Mouse (Mus musculus): ENCODE results near the gene Cacng3.

Cacng3 gene

DNA sequence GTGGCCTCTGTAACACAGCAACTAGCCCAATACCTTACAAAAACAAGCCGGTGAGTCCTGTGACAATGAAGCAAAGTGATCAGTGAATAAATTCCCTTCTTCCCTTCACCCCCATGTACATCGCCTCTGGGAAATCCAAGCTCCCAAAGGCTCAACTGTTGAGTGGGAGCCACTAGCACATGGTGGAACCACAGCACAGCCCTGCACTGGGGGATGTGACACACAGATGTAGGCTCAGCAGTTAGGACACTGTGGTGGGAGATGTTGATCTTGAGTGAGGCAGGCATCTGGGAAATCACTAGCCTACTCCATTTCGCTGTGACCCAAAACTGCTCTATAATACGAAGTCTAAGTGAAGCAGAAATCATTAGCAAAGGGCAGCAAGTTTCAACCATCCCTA, 48.2 kb downstream of the Cacng3 start:
- no peak for DNase-seq (ENCODE audit: low read depth)

DNA sequence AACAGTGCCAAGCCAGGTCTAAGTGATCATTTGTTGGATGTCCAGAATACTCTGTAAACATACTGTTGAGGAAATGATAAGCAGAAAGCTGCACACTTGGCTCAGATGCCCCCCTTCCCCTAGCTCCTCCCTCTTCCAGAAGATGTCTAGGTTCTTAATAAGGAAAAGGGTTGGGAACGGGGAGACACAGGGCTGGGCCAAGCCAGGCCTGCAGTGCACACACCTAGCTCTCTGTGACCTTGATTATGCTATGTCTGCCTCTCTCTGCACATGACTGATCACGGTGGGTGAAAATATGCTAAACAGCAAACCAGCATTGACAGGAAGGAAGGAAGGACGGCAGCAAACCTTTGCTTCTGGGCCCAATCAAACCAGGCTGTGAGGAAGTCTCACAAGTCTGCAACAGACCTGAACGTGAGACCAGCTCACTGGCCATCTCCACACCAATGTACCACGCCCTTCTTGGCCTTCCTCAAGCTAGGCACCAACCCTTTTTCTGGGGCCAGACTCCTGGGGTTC, 53.1 kb downstream of the Cacng3 start:
- DNase-seq (ENCODE audit: low read depth): no peak

DNA sequence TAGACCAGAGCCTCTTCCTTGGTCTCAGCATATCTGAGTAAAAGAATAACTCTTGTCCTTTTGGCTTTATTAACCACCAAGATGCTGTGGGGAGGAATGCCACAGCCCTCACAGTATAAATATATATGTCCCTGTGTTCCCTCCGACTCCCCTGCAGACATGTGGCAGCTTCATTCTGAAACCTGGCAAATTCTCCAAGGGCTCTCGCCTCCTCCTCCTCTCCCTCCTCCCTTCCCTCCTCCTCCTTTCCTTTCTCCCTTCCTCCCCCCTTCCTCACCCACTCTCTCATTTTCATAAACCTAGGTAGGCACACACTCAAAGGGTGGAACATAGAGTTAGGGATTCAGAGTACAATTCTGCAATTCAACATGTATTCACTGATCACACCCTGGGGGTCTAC, 56.1 kb downstream of the Cacng3 start:
- DNase-seq (ENCODE audit: low read depth): no peak

DNA sequence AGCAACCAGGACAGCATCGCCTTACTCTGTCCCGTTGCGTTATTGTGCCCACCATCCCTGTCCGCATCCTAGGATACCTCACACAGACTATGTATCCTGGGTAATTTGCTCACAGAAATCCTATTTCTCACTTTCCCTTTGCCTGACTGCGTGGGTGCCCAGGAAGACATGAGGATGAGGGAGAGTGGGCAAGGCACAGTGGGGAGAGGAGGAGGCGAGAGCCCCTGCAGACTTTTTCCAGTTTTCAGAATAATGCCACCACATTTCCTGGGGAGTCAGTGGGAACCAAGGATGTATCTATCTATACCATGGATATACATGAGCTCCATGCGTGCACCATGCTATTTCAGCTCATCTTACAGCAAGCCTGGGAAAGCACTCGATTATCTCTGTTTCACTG, 57.9 kb downstream of the Cacng3 start:
- DNase-seq (ENCODE audit: low read depth): no peak

DNA sequence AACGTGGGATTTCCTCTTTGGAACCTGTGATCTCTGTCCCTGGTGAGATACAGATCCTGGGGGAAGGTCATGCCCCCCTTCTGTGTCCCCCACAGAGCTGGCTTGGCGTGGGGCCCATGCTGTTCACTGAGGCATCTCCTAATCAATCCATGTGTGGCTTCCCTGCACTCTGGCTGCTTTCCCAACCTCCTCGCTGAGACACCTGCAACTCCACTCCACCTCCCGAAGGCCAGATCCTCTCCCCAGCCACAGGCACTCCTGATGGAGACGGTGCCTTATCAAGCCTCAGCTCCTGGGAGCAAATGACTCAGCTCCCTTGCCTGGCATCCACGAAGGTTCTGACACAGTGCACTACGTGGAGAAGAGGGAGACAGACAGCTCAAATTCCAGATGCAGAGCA, 58.6 kb downstream of the Cacng3 start:
- DNase-seq (ENCODE audit: low read depth): no peak

DNA sequence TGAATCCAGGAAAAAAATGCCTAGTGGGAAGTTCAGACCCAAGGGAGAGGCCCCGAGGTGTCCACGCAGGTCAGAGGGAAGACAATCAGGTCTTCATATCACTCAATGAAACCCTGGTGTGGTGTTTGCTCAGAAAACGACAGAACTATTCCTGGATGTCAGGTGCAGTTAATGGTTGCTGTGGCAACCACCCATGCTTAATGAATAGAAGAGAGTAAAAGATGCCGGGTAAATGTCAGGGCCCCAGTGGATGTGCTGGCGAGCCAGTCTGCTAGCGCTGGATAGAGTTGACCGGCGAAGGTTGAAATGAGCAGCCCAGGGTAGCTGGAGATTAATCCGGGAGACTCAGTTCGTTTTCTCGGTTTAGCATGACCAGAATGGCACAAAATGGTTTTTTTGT, 65.0 kb downstream of the Cacng3 start:
- DNase-seq (ENCODE audit: low read depth): no peak

DNA sequence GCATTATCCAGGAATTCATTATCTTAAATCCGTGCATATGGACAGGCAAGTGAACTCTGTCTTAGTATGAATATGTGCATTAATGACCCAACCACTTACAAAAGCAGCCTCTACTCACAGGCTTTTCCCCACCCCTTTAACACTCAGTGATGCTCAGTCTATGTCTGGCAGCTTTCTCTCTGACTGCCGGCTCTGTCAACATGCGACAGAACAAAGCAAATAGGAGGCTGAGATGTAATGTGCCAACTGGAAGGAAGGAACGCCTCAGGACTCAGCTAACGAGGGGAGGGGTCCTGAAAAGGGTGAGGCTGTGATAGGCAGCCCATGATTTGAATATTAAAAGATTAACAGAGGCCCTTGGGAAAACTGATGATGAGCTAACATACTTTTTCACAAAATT, 68.2 kb downstream of the Cacng3 start:
- DNase-seq (ENCODE audit: low read depth): no peak

DNA sequence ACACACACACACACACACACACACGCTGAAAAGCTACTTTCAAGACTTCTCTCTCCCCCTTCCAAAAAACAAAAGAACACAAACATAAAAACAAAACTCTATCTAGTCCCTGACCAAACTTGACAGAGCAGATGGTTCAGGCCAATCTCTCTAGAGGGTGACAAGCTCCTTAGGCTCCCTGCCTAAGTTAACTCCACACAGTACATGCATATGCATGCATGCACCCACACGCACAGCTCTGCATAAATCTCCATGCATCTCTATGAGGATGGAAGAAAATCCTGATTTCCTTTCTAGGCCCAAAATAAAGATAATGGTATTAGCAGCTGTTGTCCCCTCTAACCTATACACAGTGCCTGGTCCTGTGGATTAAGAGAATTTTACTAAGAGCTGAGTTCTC, 70.4 kb downstream of the Cacng3 start:
- no peak for DNase-seq (ENCODE audit: low read depth)

DNA sequence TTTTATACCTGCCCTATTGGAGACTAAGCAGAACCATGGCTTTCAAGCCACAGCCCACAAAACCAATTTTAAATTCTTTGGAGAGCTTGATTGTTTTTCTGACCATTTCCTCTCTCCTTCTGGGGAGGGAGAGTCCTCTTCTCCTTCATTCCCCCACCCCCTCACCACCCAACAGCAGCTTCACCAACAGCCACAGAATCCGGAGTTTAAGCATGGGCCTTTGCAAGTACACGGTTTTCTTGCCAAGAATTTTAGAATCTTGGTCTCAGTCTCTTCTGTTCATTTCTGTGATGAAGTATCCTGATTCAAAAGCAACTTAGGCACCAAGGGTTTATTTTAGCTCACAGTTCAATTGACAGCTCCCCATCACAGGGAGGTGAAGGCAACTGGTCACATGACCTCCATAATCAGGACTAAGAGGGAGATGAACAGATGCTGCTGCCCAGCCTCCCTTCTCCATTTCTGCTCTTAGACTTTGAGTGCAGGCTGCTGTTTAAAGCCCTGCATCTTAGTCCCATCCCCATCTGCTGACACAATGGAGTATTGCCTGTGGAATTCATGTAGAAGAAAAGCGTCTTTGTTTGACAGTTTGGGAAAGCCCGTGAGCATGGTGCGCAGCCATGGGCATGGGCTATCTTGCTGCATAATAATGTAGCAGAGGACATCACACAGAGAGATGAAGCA, 85.8 kb downstream of the Cacng3 start:
- DNase-seq (ENCODE audit: low read depth): no peak

DNA sequence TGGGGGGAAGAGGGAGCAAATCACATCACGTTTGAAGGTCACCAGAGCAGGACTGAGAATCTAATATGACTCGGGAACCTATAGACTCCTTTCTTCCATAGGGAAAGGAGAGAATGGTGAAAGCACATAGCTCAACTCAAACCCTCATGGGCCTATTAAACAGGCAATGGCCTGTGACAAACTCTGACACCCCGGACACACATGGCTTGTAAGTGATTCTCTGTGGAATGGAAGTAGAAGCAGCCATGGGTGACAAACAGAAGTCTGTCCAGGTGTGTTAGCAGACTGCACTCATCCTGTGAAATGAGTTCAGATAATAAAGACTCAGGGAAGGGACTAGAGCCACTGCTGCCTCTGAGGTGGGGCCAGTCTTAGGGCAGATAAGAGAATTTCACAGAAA, 88.4 kb downstream of the Cacng3 start:
- DNase-seq (ENCODE audit: low read depth): no peak

DNA sequence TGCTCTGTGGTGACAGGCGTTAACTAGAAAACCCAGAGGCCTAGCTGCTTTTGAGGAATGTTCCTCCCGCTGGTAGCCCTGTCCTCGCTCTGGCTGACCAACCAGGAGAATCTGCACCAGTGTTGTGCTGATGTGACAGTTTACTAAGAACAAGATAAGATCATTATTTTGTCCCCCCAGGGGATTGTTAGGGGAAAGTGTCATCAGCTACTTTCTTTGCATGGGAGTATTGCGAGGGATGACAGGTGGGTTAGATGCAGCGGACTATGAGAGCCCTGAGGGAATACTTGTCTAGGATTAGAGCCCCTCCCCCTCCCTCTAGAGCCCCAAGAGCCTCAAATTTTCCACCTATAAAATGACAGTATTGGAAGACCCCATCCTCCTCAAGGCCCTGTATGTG, 94.2 kb downstream of the Cacng3 start:
- no peak for DNase-seq (ENCODE audit: low read depth)

DNA sequence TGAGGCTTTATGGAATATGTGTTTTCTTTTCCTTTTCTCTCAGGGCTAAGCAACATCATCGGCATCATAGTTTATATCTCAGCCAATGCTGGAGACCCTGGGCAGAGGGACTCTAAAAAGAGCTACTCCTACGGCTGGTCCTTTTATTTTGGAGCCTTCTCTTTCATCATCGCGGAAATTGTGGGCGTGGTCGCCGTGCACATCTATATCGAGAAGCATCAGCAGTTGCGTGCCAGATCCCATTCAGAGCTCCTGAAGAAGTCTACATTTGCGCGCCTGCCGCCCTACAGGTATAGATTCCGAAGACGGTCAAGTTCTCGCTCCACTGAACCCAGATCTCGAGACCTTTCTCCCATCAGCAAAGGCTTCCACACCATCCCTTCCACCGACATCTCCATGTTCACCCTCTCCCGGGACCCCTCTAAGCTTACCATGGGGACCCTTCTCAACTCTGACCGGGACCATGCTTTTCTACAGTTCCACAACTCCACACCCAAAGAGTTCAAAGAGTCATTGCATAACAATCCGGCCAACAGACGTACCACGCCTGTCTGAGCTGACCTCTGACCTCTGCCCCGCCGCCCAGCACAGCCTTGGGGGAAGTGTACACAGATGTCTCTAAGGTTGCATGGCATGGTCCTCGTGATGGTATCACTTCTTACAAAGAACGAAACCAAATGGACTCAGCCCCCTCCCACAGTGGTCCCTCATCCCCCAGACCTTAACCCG, 98.2 kb downstream of the Cacng3 start:
- DNase-seq (ENCODE audit: low read depth): no peak

DNA sequence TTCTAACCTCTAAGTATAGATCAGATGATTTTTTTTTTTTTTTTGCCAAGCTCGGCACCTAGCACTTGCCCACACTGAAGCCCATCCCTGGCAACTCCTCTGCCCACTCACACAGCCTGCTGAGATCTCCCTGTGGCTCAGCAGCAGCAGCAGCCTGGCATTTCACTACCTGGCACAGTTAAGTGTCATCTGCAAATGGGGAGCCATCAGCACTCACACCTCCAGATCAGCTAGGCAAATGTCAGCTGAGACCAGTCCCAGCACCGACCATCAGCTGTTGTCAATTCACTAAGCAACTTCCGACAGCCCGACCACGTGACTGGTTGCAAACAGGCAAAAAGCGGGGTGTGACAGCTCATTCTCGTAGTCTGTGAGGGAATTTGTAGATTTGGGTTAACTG, 109.3 kb downstream of the Cacng3 start:
- no peak for DNase-seq (ENCODE audit: low read depth)

DNA sequence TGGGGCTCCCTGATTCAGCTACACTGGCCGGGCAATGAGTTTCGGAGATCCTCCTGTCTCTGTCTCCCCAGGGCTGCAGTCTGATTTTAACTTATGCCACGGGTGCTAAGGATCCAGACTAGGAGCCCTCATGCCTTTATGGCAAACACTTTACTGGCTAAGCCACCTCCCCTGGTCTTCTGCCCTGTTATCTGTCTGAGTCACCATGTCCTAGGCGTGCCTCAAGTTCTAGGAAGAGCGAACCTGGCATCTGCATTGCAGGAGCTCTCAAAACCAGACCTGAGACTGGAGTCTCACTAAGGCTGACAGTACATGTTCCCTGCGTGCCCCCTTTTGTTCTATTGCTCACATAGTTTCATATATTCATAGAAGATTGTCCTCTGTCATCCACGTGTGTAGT, 119.6 kb downstream of the Cacng3 start:
- no peak for DNase-seq (ENCODE audit: low read depth)

DNA sequence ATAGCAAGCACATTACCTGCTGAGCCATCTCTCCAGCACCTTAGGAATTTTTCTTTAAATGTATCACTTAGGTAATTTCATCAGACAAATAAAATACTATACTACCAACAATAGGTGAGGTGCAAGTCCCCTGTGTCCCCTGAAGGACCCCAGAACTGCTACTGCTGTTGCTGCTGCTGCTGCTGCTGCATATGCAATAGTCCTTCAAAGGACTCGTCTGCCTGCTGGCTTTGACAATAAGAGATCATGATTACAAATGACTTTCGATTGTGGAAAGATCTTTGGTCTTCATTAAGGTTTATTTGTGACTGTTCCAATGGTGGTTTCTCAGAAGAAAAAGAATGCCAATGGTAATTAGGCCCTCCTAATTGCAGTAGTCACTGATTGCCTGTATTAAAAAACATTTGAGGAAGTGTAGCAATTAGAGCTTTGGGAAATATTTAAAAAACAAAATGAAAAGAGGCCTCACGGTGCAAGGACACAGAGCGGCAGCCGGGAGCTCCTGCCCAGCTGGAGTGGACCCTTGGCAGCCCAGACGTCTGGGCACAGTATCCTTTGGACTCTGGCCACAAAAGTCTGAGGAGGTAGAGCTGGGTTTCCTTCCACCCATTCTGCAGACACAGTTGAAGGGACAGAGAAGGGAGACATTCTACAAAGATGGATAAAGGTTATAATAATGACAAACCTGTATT, 123.5 kb downstream of the Cacng3 start:
- DNase-seq (ENCODE audit: low read depth): no peak

DNA sequence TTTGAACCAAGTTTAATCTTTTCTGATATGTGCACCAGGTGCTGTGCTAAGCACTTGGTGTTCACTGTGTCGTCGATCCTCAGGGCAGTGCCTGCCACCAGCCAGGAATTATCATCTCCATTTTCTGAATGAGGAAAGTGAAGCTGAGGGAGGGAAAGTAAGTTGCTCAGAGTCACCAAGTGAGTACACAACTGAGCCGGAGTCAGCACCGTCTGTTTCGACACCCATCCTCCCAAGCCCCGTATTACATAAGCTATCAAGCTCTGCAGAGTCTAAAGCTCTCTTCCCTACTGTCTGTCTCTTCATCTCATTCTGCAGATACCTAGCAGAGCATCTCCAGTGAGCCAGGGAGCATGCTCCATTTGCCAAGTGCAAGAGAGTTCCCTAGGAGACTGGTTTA, 124.8 kb downstream of the Cacng3 start:
- DNase-seq (ENCODE audit: low read depth): no peak

DNA sequence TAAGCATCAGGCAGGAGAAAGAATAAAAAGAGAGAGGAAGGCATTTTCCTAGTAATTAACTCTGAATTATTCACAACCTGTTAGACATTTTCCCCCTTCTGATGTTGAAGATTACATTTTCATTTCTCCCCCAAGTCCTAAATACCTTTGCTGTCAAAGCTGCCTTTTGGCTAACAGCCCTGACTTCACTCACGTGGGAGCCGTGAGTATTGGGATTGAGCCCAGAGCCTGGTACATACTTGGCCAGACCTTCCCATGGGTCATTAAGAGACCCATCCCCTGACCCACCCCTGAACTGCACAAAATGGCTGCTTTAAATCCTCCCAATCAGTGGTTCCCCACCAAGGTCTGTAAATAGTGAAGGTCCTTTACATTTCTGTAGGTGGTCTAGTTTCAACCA, 130.5 kb downstream of the Cacng3 start:
- DNase-seq (ENCODE audit: low read depth): no peak

DNA sequence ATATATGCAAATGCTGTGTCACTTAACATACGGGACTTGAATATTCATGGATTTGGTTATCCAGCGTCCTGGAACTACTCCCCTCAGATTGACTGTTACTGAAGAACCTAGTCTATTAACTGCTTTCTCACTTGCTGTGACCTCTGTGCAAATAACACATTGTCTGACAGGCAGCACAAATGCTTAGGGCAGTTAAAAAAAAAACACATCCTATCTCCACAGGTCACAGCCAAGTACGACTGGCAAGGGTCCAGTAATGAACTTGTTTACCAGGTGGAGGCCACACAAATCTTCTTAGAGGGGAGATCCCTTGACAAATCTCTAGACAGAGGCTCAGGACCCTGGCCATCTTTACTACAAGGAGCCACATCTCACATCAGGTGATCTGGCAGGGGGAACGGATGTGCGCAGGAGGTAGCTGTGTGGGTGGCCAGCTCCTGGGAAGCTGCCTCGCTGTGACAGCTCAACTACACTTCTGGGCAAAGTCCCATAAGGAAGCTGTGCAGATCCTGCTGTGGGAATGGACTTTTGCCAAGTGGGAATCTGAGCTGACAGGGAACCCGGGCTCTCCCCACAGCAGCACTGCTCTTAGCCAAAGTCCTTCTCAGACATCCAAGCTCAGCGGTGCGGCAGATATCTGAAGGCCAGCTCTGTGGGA, 133.7 kb downstream of the Cacng3 start:
- DNase-seq (ENCODE audit: low read depth): no peak

DNA sequence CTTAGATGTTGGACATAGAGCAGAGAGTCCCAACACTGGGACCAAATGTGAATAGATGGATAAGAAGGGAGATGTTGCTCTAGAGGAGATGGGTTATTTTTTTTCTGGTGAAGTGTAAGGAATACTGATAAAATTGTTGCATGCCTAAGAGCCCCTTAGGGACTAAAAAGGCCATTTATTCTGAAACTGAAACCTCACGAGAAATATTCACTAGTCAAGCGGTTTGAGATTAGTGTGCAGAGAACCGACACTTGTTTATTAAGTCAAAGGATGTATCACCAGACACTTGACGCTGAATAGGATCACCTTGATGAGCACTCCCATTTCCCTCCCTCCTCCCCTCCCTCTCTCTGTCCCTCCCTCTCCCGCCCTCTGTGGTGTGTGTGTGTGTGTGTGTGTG, 136.2 kb downstream of the Cacng3 start:
- no peak for DNase-seq (ENCODE audit: low read depth)

DNA sequence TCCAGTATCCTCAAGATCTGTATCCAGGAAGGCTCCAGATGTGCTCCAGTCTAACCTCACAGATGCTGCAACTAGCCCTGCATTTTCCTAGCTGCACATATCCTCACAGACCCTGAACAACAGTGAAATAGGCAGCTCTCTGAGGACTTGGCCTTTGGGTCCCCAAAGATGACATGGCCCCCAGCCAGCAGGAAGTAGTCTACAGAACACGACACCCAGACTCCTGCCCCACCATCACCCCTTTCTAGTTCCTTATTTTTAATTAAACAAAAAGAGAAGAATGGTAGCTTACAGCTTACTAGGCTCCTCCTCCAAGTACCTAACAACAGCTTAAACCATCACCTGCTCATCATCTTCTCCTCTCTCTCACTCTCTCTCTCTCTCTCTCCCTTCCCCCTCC, 143.4 kb downstream of the Cacng3 start:
- no peak for DNase-seq (ENCODE audit: low read depth)

DNA sequence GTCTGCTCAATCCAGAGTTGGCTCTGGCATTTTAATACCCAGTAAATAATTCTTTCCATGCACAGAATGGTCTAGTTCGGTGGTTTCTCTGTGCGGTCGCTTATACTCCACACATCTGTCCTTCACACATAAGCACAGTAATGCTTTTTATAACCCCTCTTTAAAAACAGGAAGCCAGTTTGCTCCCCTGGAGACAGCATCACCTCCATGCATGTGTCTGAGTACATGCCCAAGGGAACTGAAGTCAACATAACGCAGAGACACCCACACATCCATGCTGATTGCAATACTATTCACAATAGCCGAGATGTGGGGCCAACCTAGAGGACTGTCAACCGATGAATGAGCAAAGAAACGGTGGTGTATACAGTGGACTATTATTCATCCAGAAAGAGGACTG, 147.3 kb downstream of the Cacng3 start:
- DNase-seq (ENCODE audit: low read depth): no peak
